Mouse (Mus musculus) forebrain, embryonic 12.5 days (tissue): ENCODE data around the gene Hoxd11. TPM values are rescaled to one million over a fixed set of nuclear protein-coding genes. Genes with fewer than 3 reads are reported as not detected.
A peak's percentile ranks its signal among the peaks of the same experiment; 100 is the strongest.

Experiments
- ATAC-seq: fragments of 200-750 bp; cut with Nextera tagmentation; 2 replicates; pipeline ENCODE4 v1.8.0; 2017; ENCODE audit warnings: moderate TSS enrichment; ENCODE audit not compliant: low FRiP score
- H3K27ac ChIP-seq: fragments of 300-500 bp; sonication (generic); 2 replicates; pipeline ENCODE4 v1.5.1; 2016; ENCODE audit warnings: mild to moderate bottlenecking
- H3K27me3 ChIP-seq: fragments of 300-500 bp; sonication (generic); 2 replicates; pipeline ENCODE4 v1.6.1; 2016; ENCODE audit warnings: mild to moderate bottlenecking
- H3K36me3 ChIP-seq: fragments of 300-500 bp; sonication (generic); replicated peaks from 2 replicates; pipeline ENCODE4 v1.6.1; 2016; ENCODE audit warnings: mild to moderate bottlenecking
- H3K4me1 ChIP-seq: fragments of 300-500 bp; sonication (generic); 2 replicates; pipeline ENCODE4 v1.6.1; 2016
- H3K4me2 ChIP-seq: fragments of 300-500 bp; sonication (generic); 2 replicates; pipeline ENCODE4 v1.6.1; 2016; ENCODE audit warnings: mild to moderate bottlenecking, moderate library complexity
- H3K4me3 ChIP-seq: fragments of 300-500 bp; sonication (generic); replicated peaks from 2 replicates; pipeline ENCODE4 v1.5.1; 2016; ENCODE audit warnings: mild to moderate bottlenecking
- H3K9ac ChIP-seq: fragments of 300-500 bp; sonication (generic); 2 replicates; pipeline ENCODE4 v1.6.1; 2016; ENCODE audit warnings: mild to moderate bottlenecking
- H3K9me3 ChIP-seq: fragments of 300-500 bp; sonication (generic); 2 replicates; pipeline ENCODE4 v1.6.1; 2016
- WGBS: fragments of 180-500 bp; shearing (Covaris S2); methylation state at CpG from one replicate; pipeline ENCODE4 v1.1.7; 2016; 5-methylcytosine and 5-hydroxymethylcytosine counted together
- polyA plus RNA-seq: library from polyadenylated mRNA; unstranded; fragments of >200 nt; fragmentation: Nextera tagmentation; extraction: Ambion mirVana; gene quantifications from 2 replicates; pipeline ENCODE4 v1.2.1, GENCODE M21; 2016

The Hoxd11 gene
- polyA plus RNA-seq, 1 experiment from 2014 or later: not detected

DNA sequence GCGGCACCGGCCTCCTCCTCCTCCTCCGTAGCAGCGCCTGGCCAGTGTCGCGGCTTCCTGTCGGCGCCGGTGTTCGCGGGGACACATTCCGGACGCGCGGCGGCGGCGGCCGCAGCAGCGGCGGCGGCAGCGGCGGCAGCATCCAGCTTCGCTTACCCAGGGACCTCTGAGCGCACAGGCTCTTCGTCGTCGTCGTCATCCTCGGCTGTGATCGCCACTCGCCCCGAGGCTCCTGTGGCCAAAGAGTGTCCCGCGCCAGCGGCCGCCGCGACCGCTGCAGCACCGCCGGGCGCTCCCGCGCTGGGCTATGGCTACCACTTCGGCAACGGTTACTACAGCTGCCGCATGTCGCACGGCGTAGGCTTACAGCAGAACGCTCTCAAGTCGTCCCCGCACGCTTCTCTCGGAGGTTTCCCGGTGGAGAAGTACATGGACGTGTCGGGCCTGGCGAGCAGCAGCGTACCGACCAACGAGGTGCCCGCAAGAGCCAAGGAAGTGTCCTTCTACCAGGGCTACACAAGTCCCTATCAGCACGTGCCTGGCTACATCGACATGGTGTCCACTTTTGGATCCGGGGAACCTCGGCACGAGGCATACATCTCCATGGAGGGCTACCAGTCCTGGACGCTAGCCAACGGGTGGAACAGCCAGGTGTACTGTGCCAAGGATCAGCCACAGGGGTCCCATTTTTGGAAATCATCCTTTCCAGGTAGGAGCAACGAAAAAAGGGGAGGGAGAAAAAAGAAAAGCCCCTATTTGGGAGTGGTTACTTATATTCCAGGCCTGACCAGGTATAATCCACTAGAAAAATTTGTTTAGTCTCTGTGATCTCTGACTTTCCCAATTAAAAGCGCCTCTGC is 10.8 kb upstream of the Hoxd11 start:
- H3K4me1 ChIP-seq: peaks cover 17% of the 10 kb centered on the region
- H3K9ac ChIP-seq: peak overlapping the region; percentile 42; the same call in 1 of the 2 replicates
- H3K4me2 ChIP-seq: peak overlapping the region; percentile 58
- 0 out of 2 replicates have a peak, but pooled peaks have one; percentile 55 for ATAC-seq
- H3K36me3 ChIP-seq: no peaks in the 10 kb centered on the region
- under 1% methylated on average over 66 of the region's 74 CpGs for WGBS
- peak overlapping the region; percentile 39 for H3K4me3 ChIP-seq
- peaks cover 95% of the 10 kb centered on the region for H3K27me3 ChIP-seq
- H3K27ac ChIP-seq: no peak overlapping the region
- no peaks in the 10 kb centered on the region for H3K9me3 ChIP-seq

DNA sequence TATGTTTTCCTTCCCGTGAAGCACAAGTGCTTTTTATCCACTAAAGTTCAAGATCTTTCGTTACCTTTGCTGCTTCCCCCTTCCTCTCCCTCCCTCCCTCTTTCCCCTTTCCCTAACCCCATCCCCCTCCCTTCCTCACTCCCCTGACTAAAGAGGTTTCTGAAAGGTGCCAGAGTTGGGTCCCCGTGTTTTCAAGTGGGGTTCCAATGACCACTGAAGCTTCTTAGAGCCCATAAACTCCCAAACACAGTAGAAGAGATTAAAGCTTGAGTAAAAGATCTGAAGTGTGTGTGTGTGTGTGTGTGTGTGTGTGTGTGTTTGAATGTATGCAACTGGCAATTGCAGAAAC is 10.2 kb upstream of the Hoxd11 start:
- Histone ChIP-seq H3K27ac (no peak overlapping the region), H3K4me1 (peaks cover 17% of the 10 kb centered on the region), H3K9ac (no peak overlapping the region), H3K4me2 (no peak overlapping the region), H3K9me3 (no peaks in the 10 kb centered on the region), H3K4me3 (no peak overlapping the region), H3K36me3 (no peaks in the 10 kb centered on the region), H3K27me3 (peaks cover 95% of the 10 kb centered on the region)
- no peak for ATAC-seq
- WGBS: 1% methylated on average over 3 of the region's 3 CpGs

DNA sequence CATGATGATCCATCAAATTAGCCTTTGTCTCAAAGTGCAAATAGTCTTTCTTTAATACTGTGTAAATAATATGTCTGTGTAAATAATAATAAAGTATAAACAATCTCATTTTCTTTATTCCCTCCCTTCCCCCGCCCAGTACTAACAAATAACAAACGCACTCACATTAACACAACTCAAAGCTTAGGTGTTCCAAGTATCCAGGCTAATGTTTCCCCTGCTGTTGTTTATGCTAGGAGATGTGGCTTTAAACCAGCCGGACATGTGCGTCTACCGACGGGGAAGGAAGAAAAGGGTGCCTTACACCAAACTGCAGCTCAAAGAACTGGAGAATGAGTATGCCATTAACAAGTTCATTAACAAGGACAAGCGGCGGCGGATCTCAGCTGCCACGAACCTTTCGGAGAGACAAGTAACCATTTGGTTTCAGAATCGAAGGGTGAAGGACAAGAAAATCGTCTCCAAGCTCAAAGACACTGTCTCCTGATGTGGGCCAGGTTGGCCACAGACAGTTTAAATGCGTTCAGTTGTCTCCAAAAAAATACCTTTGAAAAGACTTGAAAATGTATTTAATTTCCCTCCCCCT is 9.6 kb upstream of the Hoxd11 start:
- no peaks in the 10 kb centered on the region for H3K36me3 ChIP-seq
- peaks cover 95% of the 10 kb centered on the region for H3K27me3 ChIP-seq
- no peak for ATAC-seq
- H3K4me2 ChIP-seq: no peak overlapping the region
- H3K4me3 ChIP-seq: no peak overlapping the region
- no peaks in the 10 kb centered on the region for H3K9me3 ChIP-seq
- H3K27ac ChIP-seq: no peak overlapping the region
- WGBS: 3% methylated on average over 14 of the region's 14 CpGs
- H3K4me1 ChIP-seq: peaks cover 17% of the 10 kb centered on the region
- H3K9ac ChIP-seq: no peak overlapping the region

DNA sequence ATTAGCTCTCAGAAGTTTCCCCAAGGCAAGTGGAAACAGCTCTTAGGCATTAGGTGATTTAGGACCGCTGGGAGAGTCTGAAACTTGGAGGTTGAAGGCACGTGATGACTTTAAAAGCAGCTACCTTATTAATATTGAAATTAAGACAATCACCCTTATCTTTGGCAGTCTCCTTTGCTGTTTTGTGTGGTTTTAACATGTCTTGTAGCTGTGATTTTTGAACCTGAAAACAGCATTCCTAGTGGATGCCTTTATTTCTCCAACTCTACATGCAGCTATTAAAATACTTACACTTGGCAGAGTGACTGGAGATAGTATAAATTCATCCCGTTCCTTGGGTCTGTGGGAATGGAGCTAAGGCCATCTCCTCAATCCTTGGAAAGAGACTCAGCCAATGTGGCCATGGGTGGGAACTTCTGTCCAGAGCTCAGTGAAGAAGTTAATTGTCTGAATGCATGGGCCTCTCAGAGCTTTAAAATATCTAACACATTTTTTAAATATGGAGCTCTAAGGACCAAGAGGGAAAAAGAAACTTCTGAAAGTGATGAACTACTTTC is 8.6 kb upstream of the Hoxd11 start:
- H3K9me3 ChIP-seq: no peaks in the 10 kb centered on the region
- H3K9ac ChIP-seq: no peak overlapping the region
- ATAC-seq: no peak
- peaks cover 17% of the 10 kb centered on the region for H3K4me1 ChIP-seq
- WGBS: 2% methylated on average over 3 of the region's 3 CpGs
- H3K4me3 ChIP-seq: no peak overlapping the region
- H3K27ac ChIP-seq: no peak overlapping the region
- H3K4me2 ChIP-seq: no peak overlapping the region
- H3K27me3 ChIP-seq: peaks cover 97% of the 10 kb centered on the region
- no peaks in the 10 kb centered on the region for H3K36me3 ChIP-seq

GRCm38 (mm10) chr2:74671847-74672246 is 7.5 kb upstream of the Hoxd11 start:
- WGBS: 5% methylated on average over 5 of the region's 5 CpGs

DNA sequence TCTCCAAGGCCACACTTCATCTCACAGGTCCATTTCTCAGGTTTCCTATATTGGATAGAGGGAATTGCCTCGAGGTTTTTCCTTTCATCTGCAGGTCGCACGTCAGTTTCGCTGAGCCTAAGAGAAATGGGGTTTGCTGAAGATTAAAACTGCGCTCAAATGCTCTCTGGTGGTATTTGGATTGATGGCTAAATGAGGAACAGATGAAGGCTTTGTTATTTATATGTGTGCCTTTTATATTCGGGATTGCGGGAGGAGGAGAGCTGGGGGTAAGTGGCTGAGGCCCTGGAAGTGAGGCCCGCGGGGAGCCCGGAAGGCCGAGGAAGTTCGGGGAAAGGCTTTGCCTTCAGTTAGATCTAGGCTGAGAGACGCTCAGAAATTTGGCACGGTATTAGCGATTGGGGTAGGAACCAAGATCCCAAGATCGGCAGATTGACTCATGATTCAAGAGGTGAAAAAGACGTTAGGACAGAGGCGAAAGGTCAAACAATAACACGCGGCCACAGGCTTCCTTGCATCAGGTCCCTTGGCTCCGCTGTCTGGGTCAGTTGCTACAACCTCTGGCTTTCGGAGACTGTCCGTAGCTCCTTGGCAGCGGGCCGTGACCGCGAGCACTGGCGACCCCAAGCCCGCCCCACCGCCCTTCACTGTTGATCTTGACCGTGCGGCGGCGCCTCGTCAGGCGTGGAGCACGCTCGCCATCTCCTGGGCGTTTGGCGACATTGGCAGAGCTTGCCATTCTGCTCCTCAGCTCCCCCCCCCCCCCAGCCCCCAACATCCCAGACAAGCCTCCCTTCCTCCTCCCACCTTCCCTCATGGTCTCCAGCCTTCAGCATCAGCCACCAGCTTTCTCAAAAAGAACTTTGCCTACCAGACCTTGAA is 6.6 kb upstream of the Hoxd11 start:
- Histone ChIP-seq H3K36me3 (no peaks in the 10 kb centered on the region), H3K27ac (no peak overlapping the region), H3K9ac (no peak overlapping the region), H3K27me3 (peaks cover 97% of the 10 kb centered on the region), H3K4me3 (peak overlapping the region; percentile 29), H3K4me1 (peaks cover 16% of the 10 kb centered on the region), H3K9me3 (no peaks in the 10 kb centered on the region), H3K4me2 (peak overlapping the region; percentile 49)
- peak; percentile 76 for ATAC-seq
- WGBS: under 1% methylated on average over 40 of the region's 40 CpGs

More at GRCm38 (mm10) chr2:74671847-74672246, 7.5 kb upstream of the Hoxd11 start:
- Histone ChIP-seq H3K27me3 (peaks cover 97% of the 10 kb centered on the region), H3K4me3 (no peak overlapping the region), H3K27ac (no peak overlapping the region), H3K9me3 (no peaks in the 10 kb centered on the region), H3K36me3 (no peaks in the 10 kb centered on the region), H3K4me2 (no peak overlapping the region), H3K4me1 (peaks cover 17% of the 10 kb centered on the region), H3K9ac (no peak overlapping the region)
- ATAC-seq: no peak

GRCm38 (mm10) chr2:74673835-74674425 is 5.4 kb upstream of the Hoxd11 start:
- H3K9ac ChIP-seq: no peak overlapping the region
- H3K4me2 ChIP-seq: no peak overlapping the region
- ATAC-seq: no peak
- H3K27ac ChIP-seq: no peak overlapping the region
- peaks cover 6% of the 10 kb centered on the region for H3K4me1 ChIP-seq
- H3K9me3 ChIP-seq: no peaks in the 10 kb centered on the region
- under 1% methylated on average over 24 of the region's 24 CpGs for whole genome bisulfite sequencing
- no peaks in the 10 kb centered on the region for H3K36me3 ChIP-seq
- peaks cover 97% of the 10 kb centered on the region for H3K27me3 ChIP-seq
- H3K4me3 ChIP-seq: no peak overlapping the region

GRCm38 (mm10) chr2:74674881-74675665 is 4.3 kb upstream of the Hoxd11 start, which contains the start of gene Hoxd12:
Hoxd12 (plus strand) TSS chr2:74675013.
- WGBS: 2% methylated on average over 47 of the region's 47 CpGs
- H3K4me2 ChIP-seq: no peak within 1 kb of the TSS
- H3K4me1 ChIP-seq: peaks cover 6% of the 10 kb centered on the region
- H3K36me3 ChIP-seq: no peaks in the 10 kb centered on the region
- H3K4me3 ChIP-seq: no peak within 1 kb of the TSS
- H3K9me3 ChIP-seq: no peaks in the 10 kb centered on the region
- ATAC-seq: no peak
- peaks cover 97% of the 10 kb centered on the region for H3K27me3 ChIP-seq
- no peak within 1 kb of the TSS for H3K9ac ChIP-seq
- no peak within 1 kb of the TSS for H3K27ac ChIP-seq

- Histone ChIP-seq H3K4me2 (no peak overlapping the region), H3K9ac (no peak overlapping the region)
- WGBS: 4% methylated on average over 24 of the region's 24 CpGs
Measured at GRCm38 (mm10) chr2:74675666-74676282, 3.6 kb upstream of the Hoxd11 start.

GRCm38 (mm10) chr2:74676376-74677052 is 2.8 kb upstream of the Hoxd11 start:
- Histone ChIP-seq H3K36me3 (no peaks in the 10 kb centered on the region), H3K9me3 (no peaks in the 10 kb centered on the region), H3K27ac (no peak overlapping the region), H3K27me3 (peaks cover 99% of the 10 kb centered on the region), H3K4me1 (peaks cover 6% of the 10 kb centered on the region), H3K4me2 (no peak overlapping the region), H3K9ac (no peak overlapping the region), H3K4me3 (no peak overlapping the region)
- no peak for ATAC-seq
- 3% methylated on average over 9 of the region's 9 CpGs for WGBS

More at GRCm38 (mm10) chr2:74675666-74676282, 3.6 kb upstream of the Hoxd11 start:
- no peaks in the 10 kb centered on the region for H3K9me3 ChIP-seq
- H3K36me3 ChIP-seq: no peaks in the 10 kb centered on the region
- peaks cover 6% of the 10 kb centered on the region for H3K4me1 ChIP-seq
- no peak overlapping the region for H3K27ac ChIP-seq
- no peak for ATAC-seq
- H3K4me3 ChIP-seq: no peak overlapping the region
- peaks cover 99% of the 10 kb centered on the region for H3K27me3 ChIP-seq
